Mouse (Mus musculus): ENCODE results near the gene Zfp444. TPM values are rescaled to one million over a fixed set of nuclear protein-coding genes. Genes with fewer than 3 reads are reported as not detected.
"Not testable (repeated sequence)": the region's sequence is repeated elsewhere in the genome, so short reads cannot be mapped to it uniquely, and the experiment has no call there.

Gene Zfp444
- total RNA-seq, 4 experiments from 2014 or later: 43.8 to 54.2 (median 49.5) TPM

GRCm38 (mm10) chr7:6161541-6161940 lies 10.5 kb upstream of the Zfp444 start:
- no peak for DNase-seq (ENCODE audit: low spot score in 2 of 2)

- no peak for DNase-seq (ENCODE audit: low spot score in 2 of 2)
Observed at GRCm38 (mm10) chr7:6162172-6162571, 9.9 kb upstream of the Zfp444 start.

DNA sequence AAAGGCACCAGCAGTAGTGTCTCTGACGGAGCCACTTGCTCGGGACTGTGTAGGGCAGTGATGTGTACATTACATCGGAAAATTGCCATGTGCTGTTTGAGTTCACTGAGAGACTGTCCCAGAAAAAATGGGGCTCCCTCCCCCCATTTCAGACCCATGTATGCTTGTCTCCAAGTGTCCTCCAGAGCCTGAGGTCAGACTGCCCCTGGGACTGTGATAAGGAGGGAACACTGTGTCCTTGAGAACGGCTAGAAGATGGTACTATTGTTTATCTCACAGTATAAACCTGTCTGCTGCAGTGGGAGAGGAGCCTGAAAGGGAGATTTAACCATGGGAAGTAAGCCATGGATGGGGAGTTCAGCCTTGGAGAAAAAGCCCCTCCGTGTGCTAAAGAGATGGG lies 7.4 kb upstream of the Zfp444 start:
- no peak for DNase-seq (ENCODE audit: low spot score in 2 of 2)

GRCm38 (mm10) chr7:6169403-6169802 lies 2.6 kb upstream of the Zfp444 start:
- no peak for DNase-seq (ENCODE audit: low spot score in 2 of 2)

- DNase-seq (ENCODE audit: low spot score in 2 of 2): no peak
Observed at GRCm38 (mm10) chr7:6170391-6170790, 1.6 kb upstream of the Zfp444 start.

DNA sequence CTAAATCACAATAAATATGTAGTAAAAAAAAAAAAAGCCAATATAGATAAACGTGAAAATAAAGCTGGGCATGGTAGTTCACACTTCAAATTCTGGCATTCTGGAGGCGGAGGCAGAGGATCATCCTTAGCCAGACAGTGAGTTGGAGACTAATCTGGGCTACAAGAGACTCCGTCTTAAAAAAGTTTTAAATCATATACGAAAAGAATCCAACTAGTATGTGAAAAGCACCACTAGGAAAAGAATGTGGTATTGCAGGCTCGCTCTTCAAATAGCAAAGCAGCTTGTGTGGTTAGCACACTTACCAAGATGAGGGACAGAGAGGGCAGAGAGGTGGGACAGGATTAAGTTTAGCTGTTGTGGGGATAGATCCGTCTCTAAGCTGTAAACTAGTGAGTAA lies 1.2 kb upstream of the Zfp444 start:
- DNase-seq (ENCODE audit: low spot score in 2 of 2): no peak

DNA sequence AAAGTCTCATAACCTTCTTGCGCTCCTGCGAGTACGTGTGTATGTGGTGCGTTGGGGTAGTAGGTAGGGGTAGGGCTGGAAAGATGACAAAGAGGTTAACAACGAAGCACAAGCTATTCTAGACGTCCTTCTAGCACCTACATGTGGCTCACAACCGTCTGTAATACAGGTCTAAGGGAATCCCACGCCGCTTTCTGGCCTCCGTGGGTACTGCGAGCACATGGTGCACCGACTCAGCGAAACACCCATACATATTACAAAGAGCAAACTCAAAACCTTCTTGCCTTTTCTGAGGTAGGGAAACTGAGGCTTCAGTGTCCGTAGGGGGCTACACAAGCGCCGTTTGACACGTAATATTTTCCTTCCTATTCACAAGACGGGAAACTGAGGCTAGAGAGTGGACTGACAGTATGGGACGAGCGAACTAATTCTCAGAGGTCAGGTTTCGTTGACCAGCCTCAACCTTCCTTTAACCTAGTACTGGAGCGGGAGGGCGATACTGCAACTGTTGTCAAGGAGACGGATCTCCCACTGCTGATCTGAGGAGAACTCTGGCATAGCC lies 501 bp upstream of the Zfp444 start:
- DNase-seq (ENCODE audit: low spot score in 2 of 2): peak in 1 of 2 experiments; percentile 62

- no peak for DNase-seq (ENCODE audit: low spot score in 2 of 2)
Observed at GRCm38 (mm10) chr7:6172674-6173244, 733 bp downstream of the Zfp444 start.

DNA sequence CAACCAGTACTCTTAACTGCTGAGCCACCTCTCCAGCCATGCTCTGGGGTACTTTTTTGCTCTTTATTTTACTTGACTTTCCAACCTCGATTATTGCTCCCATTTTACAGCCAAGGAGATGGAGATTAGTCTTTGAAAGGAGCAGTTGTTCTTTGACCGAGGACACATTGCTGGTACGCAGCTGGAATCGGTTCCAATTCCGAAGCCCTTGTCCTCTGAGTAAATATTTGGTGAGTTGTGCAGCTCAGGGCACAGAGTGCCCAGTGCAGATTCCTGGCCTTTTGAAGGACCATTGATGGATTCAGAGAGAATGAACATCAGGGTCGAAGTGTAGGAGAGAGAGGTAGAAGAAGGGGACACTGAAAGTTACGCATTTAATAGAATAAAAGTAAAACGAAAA lies 1.8 kb downstream of the Zfp444 start:
- DNase-seq (ENCODE audit: low spot score in 2 of 2): no peak

- not testable (repeated sequence) for DNase-seq (ENCODE audit: low spot score in 2 of 2)
Observed at GRCm38 (mm10) chr7:6174365-6174987, 2.5 kb downstream of the Zfp444 start.

DNA sequence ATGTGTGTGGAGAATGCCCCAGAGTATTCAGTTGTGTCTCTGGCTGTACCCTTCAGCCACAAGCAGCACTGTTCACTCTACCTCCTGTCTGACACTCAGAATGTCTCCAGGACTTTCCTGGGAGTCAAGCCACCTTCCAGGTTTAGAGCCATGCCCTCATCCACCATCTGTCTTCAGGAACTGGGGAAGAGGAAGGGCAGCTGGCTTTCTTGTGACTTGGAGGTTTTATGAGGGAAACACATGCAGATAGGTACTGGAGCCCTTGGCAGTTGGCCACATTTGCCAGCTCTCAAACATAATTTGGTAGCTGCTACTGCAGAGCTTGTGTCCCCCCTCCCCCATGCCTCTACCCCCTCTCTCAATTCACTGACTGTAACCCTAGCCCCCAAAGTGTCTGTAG lies 7.0 kb downstream of the Zfp444 start:
- no peak for DNase-seq (ENCODE audit: low spot score in 2 of 2)

DNA sequence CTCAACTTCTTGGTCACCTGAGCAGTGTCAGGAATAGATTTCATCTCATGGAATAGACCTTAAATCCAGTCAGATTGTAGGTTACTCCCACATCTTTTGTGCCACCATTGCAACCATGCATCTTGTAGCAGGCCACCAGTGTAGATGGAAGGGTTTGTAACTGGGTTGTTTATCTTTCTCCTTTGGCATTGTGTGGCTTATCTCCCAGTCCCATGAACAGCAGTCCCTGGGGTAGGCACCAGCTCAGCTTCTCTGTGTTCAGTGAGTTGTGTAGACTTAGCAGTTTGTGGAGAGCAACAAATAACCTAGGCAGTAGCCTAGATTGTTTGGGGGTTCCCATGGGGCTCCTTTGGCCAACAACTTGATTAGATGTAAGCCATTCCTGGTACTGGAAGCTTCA lies 10.9 kb downstream of the Zfp444 start:
- DNase-seq (ENCODE audit: low spot score in 2 of 2): no peak

DNA sequence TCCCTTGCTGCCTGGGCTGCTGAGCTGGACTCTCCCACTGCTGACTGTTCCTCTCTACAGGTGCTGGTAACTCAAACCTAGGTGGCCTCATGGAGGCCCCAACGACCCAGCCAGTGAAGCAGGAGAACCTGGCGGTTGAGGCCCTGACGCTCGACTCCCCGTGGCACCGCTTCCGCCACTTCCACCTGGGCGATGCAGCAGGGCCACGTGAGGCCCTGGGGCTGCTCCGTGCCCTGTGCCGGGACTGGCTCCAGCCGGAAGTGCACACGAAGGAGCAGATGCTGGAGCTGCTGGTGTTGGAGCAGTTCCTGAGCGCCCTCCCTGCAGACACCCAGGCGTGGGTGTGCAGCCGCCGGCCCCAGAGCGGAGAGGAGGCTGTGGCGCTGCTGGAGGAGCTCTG lies 11.8 kb downstream of the Zfp444 start:
- DNase-seq (ENCODE audit: low spot score in 2 of 2): no peak

DNA sequence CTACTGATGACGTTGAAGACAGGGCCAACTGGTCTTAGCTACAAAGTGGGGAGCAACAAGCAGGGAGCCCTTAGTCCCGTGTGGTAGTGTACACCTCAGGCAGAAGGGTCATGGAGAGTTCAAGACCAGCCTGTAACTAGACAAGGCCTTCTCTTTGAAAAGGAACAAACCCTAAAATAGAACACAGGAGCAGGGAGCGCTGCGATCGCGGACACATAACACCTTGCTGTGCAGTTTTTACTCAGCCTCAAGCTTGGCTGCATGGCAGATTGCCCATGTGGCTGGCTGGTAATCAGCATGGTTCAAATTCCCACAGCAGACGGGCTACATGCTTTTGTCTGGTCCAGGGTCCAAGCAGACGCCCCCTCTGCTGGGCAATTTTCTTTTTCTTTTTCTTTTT lies 12.5 kb downstream of the Zfp444 start:
- no peak for DNase-seq (ENCODE audit: low spot score in 2 of 2)

DNA sequence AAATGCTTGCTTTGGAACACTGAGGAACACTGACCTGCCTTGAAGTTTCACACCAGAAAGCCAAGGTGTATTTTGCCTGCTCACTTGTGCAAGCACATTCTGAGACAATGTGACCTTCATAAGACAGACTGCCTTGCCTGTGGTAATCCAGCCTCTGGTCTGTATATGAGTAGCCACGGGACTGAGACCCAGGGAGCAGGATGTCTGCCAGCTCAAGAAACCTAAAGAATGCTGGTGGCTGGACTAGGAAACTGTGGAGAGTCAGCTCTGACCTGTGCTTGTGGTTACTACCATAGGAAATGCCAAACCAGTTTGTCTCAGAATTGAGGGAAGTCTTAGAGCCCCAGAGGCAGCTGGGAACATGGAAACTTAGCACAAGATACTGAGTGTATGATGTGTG lies 13.4 kb downstream of the Zfp444 start:
- DNase-seq (ENCODE audit: low spot score in 2 of 2): no peak

GRCm38 (mm10) chr7:6186176-6186575 lies 14.2 kb downstream of the Zfp444 start:
- no peak for DNase-seq (ENCODE audit: low spot score in 2 of 2)

DNA sequence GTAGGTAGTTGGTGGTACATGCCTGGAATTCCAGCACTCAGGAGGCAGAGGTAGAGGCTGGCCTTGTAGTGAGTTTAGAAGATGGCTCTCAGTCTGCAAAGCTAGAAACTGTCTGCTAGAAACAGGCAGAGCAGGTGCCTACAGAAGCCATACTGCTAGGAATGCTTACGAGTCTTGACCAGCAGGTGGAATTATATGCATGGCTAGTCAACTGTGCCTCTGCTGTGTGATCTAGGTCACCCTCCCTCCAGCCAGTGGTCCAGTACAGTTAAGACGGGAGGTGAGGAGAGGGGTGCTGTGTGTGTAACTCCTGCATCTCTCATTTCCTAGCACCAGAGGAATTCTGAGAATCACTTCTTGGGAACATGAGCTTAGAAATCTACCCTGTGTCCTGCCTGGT lies 14.7 kb downstream of the Zfp444 start:
- no peak for DNase-seq (ENCODE audit: low spot score in 2 of 2)

DNA sequence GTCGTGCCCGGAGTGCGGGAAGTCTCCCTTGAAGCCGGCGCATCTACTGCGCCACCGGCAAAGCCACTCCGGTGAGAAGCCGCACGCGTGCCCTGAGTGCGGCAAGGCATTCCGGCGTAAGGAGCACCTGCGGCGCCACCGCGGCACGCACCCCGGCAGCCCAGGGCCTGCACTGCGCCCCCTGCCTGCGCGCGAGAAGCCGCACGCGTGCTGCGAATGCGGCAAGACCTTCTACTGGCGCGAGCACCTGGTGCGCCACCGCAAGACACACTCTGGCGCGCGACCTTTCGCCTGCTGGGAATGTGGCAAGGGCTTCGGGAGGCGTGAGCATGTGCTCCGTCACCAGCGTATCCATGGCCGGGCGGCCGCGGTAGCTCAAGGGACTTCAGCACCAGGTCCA lies 17.5 kb downstream of the Zfp444 start:
- DNase-seq (ENCODE audit: low spot score in 2 of 2): no peak

GRCm38 (mm10) chr7:6191376-6191775 lies 19.4 kb downstream of the Zfp444 start:
- DNase-seq (ENCODE audit: low spot score in 2 of 2): peak; percentile 51 to 76

- no peak for DNase-seq (ENCODE audit: low spot score in 2 of 2)
Observed at GRCm38 (mm10) chr7:6194129-6194528, 22.1 kb downstream of the Zfp444 start.

- DNase-seq (ENCODE audit: low spot score in 2 of 2): no peak
Observed at GRCm38 (mm10) chr7:6195777-6196176, 23.8 kb downstream of the Zfp444 start.

DNA sequence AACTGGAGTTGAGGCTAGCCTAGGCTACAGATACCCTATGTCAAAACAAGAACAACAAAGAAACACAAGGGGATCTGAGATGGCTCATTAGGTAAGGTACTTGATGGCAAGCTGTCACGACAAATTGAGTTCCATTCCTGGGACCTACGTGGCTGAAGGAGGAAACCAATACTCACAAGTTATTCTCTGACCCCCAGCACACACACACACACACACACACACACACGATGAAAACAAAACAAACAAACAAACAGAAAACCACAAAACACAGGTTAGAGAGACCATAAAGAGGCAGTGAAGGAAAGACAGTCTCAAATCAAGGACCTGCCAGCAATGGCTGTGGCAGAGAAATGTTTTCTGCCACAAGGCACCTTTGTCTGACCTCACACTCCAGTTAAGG lies 24.8 kb downstream of the Zfp444 start, which contains the start of gene Galp:
TSS of gene Galp (plus strand) at position 301 of the 400 bp plus-strand sequence.
- no peak for DNase-seq (ENCODE audit: low spot score in 2 of 2)

DNA sequence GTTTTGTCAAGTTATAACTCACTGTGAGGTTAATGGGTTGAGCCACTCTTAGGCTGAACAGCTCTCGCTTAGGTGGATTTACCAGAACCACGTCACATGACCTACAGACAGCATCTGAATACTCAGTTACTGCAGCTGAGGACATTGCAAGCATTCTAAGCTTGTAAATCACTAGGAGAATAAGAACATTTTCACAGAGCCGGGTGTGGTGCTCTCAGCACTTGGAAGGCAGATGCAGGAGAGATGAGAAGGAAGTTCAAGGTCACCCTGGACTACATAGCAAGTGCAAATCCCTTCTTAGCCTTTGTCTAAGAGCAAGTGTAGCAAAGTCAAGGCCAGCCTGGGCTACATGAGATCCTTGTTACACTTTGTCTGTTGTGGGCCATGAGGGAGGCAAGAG lies 32.2 kb downstream of the Zfp444 start:
- no peak for DNase-seq (ENCODE audit: low spot score in 2 of 2)
